Mouse (Mus musculus) T-helper 2 cell (primary cell): ENCODE data around the gene Bcl11a.

ENCODE experiments used
- in situ Hi-C: fragments of 300-600 bp; cut with MboI, MseI; formaldehyde crosslinking; loops from one replicate; pipeline ENCODE4 v1.15.1; 2025; ENCODE audit warnings: high pct_unique_total_duplicates

Gene Bcl11a

GRCm38 (mm10) chr11:24201223-24201622 lies 123.4 kb downstream of the Bcl11a start:
- in situ Hi-C loops: no loop called here

- in situ Hi-C loops: no loop called here
These were observed 124.9 kb downstream of the Bcl11a start for GRCm38 (mm10) chr11:24202641-24203361.

GRCm38 (mm10) chr11:24203489-24203888 lies 125.6 kb downstream of the Bcl11a start:
- in situ Hi-C loops: no loop called here

GRCm38 (mm10) chr11:24208951-24209351 lies 131.1 kb downstream of the Bcl11a start:
- in situ Hi-C loops: no loop called here

- in situ Hi-C loops: no loop called here
These were observed 136.8 kb downstream of the Bcl11a start for GRCm38 (mm10) chr11:24214509-24215134.

DNA sequence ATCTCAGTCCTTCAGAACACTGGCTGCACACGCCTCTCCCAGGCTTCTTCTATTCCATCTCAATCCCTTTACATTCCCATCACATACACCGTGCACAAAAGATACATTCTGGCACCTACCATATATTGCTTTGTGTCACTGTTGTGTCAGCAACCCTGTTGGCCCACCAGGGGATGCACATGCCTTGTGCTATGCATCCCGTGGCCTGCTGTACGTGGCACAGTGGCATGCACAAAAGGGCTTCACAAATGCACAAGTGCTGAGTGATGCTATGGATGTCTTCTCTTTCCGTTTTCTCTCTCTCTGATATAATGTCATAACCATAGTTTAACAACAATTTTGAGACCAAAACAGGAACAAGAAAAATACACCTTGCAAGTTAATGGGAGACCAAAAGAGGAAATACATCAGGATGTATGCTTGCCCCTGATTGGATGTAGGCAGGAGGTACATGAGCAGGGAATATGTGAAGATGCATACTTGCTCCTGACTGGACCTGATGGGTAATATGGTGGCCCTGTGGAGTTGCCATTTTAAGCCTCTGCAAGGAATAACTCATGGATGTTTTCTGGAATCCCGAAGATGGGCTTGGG lies 140.0 kb downstream of the Bcl11a start:
- in situ Hi-C loops: no loop called here

DNA sequence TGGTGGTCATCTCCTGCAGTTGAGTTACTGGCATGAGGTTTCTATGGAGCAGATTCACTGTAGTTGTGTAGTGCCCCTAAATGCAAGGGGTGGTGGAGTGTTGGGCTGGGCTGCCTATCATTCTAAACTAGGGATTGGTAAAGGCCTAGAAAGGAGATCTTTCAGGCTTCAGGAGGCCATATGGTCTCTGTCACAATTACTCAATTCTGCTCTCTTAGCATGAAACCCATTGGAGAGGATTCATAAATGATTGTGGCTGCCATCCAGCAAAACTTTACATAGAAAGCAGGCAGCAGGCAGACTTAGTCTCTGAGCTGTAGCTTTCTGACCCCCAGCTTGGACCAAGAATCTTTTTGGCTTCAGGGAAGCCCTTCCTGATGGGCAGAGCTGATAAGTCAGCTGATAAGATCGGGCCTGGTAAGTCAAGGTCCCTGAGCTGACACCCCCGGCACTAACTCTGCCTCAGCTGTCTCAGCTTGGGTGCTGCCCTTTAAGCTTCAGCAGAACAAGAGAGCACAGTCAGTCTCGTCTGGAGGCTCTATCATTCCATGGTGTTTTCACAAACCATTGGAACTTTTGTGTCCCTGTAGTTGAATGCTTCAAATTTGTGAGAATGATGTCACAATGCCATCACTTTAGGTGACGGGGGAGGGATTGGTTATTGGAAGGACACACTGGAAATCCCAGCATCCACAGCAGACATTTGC lies 143.9 kb downstream of the Bcl11a start:
- in situ Hi-C loops: no loop called here
